Mouse (Mus musculus) bone marrow, adult 2 months (tissue): ENCODE data around the gene Hdac5. TPM values are rescaled to one million over a fixed set of nuclear protein-coding genes. Genes with fewer than 3 reads are reported as not detected.

Source experiments
- H3K27ac ChIP-seq: fragments of 200-500 bp; 2 replicates; pipeline ENCODE4 v1.5.1; 2012; ENCODE audit warnings: low read depth, mild to moderate bottlenecking, control low read depth, inconsistent platforms, low read length; ENCODE audit not compliant: control insufficient read depth, poor library complexity, insufficient read depth
- H3K4me1 ChIP-seq: fragments of 200-500 bp; 2 replicates; pipeline ENCODE4 v1.6.1; 2011; ENCODE audit warnings: low read length; ENCODE audit not compliant: control insufficient read depth, insufficient read depth
- H3K4me3 ChIP-seq: fragments of 200-500 bp; replicated peaks from 2 replicates; pipeline ENCODE3; 2011; ENCODE audit warnings: mild to moderate bottlenecking, low read depth, low read length, control low read depth; ENCODE audit not compliant: control insufficient read depth
- CTCF ChIP-seq: fragments of 200-500 bp; IDR thresholded peaks from 2 replicates; pipeline ENCODE4 v1.5.1; 2011; ENCODE audit warnings: low read length, control low read depth; ENCODE audit not compliant: control insufficient read depth, insufficient read depth
- POLR2A ChIP-seq: fragments of 200-500 bp; IDR thresholded peaks from 2 replicates; pipeline ENCODE4 v1.6.1; 2011; ENCODE audit warnings: low read depth, mild to moderate bottlenecking, control low read depth, low read length, borderline replicate concordance; ENCODE audit not compliant: control insufficient read depth
- WGBS: fragments of 180-500 bp; shearing (Covaris S2); methylation state at CpG from one replicate; pipeline ENCODE4 v1.1.7; 2018; 5-methylcytosine and 5-hydroxymethylcytosine counted together
- polyA plus RNA-seq: library from polyadenylated mRNA; stranded (reverse); fragments of >200 nt; gene quantifications from 2 replicates; pipeline ENCODE4 v1.2.4, GENCODE M21; 2011; ENCODE audit warnings: low replicate concordance; ENCODE audit not compliant: missing spikeins, insufficient read depth, insufficient read length

Gene Hdac5
- 45.9 and 89.1 TPM in 2 replicates for polyA plus RNA-seq

DNA sequence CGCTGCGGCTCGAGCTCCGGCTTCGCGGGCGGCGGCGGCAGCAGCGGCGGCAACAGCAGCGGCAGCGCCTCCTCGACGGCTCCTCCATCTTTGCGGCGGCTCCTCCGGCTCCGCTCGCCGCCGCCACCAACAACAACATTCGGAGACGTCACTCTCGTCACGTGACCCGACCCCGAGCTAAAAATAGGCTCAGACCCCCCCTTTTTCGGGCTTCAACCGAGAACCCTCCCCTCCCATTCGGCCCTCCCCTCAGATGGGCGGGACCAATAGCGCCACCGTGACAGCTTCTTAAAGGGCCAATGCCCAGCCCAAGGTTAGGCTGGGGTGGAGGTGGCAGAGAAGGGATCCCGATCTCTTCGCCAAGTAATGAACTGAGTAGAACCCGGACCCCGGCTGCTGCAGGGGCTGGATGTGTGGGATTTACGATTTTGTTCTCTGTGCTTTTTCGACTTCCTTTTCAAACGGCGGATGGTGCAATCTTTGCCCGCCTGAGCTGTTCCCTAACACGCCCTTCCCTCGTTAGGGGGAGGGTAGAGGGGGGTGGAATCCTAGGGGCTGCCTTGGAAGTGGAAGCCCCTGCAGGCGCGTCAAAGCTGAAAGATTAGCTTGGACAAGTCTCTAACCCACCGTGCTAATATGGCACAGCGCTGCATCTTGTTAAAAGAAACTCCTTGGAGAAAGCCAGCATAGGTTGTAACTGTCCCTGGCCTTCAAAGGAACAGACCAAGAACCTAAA is at the start of gene Hdac5:
TSS of gene Hdac5 (minus strand) at position 161 of the 736 bp plus-strand sequence.
- H3K4me3 ChIP-seq: peak within 1 kb of the TSS; percentile 84
- 0 out of 2 replicates have a peak, but pooled peaks have one; percentile 13 for TF ChIP-seq CTCF
- peak; percentile 79; the same call in 1 of the 2 replicates for TF ChIP-seq POLR2A
- no peaks in the 10 kb centered on the region; the same call in 1 of the 2 replicates for H3K4me1 ChIP-seq
- H3K27ac ChIP-seq: peak within 1 kb of the TSS; percentile 94
- WGBS: 1% methylated on average over 48 of the region's 49 CpGs

DNA sequence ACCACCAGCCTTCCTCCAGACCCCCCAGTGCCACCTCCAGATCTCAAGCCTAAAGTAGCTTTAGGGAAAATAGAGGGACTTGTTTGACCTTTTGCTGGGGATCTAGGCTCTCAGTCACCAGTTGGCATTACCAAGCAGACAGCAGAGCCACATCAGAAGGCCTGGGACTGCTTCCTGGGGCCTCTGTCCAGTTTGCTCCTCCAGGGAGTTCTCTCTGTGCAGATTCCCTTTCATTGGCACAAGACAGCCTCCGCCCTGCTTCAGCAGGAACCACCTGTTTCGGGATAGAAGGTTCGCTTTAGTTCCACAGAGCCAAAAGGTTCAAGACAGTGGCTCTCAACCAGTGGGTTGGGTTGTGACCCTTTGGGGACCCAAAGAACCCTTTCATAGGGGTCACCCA is 49.6 kb upstream of the Hdac5 start:
- TF ChIP-seq POLR2A (no peak), CTCF (no peak)

DNA sequence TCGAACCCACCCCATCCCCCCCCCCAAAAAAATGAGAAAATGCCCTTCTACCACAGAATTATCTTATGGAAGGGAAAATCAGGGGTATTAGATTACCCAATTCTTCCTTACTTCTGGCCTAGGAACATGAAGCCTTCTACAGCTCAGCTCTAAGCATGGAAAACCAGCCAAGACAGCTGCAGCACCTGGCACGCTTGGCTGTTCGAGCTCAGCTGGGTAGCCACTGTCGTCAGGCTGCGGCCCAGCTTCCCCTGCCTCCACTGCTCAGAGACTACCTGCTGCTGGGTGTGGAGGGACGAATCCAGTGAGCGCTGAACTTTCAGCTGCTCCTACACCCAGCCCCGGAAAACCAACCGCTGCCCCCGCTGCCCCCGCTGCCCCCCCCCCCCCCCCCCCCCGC is 47.8 kb upstream of the Hdac5 start:
- TF ChIP-seq POLR2A: no peak
- no peak for TF ChIP-seq CTCF
- Histone ChIP-seq H3K4me1 (0 out of 2 replicates have a peak, but pooled peaks cover 1% of the 10 kb centered on the region), H3K27ac (no peak overlapping the region), H3K4me3 (no peak overlapping the region)
- WGBS: 79% methylated on average over 11 of the region's 12 CpGs

More for the DNA sequence above, 49.6 kb upstream of the Hdac5 start:
- Histone ChIP-seq H3K27ac (no peak overlapping the region), H3K4me1 (0 out of 2 replicates have a peak, but pooled peaks cover 1% of the 10 kb centered on the region), H3K4me3 (no peak overlapping the region)
- WGBS: 81% methylated on average over 3 of the region's 3 CpGs

DNA sequence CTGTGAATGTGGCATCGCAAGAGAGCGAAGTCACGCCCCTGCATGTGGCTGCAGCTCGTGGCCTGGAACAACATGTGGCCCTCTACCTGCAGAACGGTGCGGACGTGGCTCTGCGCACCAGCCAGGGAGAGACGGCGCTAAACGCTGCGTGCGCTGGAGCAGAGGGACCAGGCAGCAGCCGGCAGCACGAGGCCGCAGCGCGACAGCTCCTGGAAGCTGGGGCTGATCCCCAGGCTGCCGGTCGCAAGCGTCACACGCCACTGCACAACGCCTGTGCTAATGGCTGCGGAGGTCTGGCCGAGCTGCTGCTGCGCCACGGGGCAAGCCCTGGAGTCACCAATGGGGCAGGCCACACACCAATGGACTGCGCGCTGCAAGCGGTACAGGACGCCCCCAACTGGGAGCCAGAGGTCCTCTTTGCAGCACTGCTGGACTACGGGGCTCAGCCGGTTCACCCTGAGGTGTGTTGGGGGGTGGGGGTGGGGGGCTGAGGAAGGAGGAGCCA is 46.5 kb upstream of the Hdac5 start:
- Histone ChIP-seq H3K27ac (no peak overlapping the region), H3K4me3 (no peak overlapping the region), H3K4me1 (0 out of 2 replicates have a peak, but pooled peaks cover 1% of the 10 kb centered on the region)
- WGBS: 3% methylated on average over 33 of the region's 33 CpGs
- TF ChIP-seq CTCF: no peak
- TF ChIP-seq POLR2A: no peak

DNA sequence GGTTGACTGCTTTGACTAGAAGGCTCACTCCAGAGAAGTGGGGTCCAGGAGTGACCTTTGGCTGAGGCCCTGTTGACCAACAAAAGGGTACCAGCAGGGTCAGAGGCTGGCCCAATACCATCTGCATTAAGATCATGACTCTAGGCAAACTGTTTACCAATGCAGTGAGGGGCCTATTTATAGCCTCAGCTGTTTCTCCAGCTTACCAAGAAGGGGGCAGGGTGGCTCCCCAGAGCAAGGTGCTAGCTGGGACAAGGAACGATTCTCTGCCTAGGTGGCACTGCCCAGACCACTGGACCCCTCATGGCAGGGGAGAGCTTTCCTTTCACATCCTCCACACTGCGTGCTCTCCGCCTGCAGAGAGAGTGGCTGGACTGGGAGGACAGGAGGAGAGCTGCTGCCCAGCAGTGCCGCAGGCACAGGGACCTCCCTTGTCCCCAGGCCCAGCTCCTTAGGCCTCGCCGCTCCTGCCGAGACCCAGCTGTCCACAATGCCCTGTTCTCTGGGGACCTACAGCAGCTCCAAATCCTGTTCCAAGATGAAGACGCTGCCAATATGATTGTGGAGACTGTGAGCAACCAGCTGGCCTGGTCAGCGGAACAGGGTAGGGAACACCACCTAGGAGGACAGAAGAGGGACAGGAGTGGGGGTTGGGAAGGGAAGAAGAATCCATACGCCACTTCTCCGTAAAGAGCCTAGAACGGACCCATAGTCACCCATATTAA is 38.7 kb upstream of the Hdac5 start, which contains the start of gene Asb16:
TSS of gene Asb16 (plus strand) at position 224 of the 725 bp plus-strand sequence.
- TF ChIP-seq CTCF (no peak), POLR2A (no peak)
- H3K27ac ChIP-seq: no peak within 1 kb of the TSS
- no peaks in the 10 kb centered on the region for H3K4me1 ChIP-seq
- no peak within 1 kb of the TSS for H3K4me3 ChIP-seq
- 86% methylated on average over 12 of the region's 12 CpGs for WGBS

DNA sequence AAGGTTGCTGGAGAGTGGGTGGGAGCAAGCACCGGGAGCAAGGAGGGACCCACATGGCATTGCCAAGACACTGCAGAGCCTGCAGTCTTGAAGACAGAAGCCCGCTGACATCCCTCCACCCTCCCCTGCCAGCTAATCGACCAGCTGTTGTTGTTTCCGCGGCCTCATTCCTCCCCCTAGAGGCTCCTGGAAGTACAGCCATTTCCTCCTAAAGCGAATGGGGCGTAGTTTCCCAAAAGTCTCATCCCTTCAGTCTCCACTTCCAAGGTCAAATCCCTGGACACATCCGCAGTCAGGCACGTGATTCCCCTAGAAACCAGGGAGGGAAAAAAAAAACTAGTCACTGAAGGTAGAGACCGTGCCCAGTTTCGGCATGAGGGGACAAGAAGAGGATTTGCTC is 37.5 kb upstream of the Hdac5 start:
- Histone ChIP-seq H3K4me3 (no peak overlapping the region), H3K4me1 (no peaks in the 10 kb centered on the region), H3K27ac (no peak overlapping the region)
- WGBS: 7% methylated on average over 11 of the region's 11 CpGs
- TF ChIP-seq CTCF (peak; percentile 62), POLR2A (no peak)

DNA sequence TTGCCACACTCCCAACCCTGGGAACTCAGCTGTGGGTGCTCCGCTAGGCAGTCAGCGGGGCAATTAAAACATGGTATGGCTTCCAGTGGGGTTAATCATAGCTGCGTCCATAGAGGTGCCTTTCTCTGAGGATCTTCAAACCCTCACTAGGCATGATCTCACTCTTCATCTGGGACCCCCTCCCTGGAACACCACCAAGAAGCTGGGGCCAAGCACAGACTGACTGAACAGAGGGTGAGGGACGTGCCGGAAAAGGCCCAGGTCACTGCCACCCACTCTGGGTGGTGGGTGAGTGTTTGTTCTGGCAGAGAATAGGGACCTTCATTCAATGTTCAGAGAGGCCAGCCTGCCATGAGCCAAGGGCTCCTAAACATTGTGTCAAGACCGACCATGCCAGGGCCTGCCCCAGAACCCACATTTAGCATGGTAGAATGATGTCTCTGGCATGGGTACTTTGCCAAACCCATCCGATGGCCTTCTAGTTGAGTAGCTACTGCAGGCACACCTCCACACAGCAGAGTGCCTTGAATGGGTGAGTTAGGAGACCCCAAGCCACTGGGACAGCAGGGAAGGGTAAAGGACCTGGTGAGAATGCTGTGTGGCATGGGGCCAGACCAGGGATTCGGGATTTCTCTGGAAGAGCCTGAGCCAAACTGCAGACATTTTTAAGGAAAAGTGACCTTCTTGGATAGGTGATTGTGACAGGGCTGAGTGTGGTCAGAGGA is 36.8 kb upstream of the Hdac5 start:
- Histone ChIP-seq H3K27ac (no peak overlapping the region), H3K4me3 (no peak overlapping the region), H3K4me1 (no peaks in the 10 kb centered on the region)
- TF ChIP-seq CTCF: no peak
- WGBS: 86% methylated on average over 8 of the region's 8 CpGs

DNA sequence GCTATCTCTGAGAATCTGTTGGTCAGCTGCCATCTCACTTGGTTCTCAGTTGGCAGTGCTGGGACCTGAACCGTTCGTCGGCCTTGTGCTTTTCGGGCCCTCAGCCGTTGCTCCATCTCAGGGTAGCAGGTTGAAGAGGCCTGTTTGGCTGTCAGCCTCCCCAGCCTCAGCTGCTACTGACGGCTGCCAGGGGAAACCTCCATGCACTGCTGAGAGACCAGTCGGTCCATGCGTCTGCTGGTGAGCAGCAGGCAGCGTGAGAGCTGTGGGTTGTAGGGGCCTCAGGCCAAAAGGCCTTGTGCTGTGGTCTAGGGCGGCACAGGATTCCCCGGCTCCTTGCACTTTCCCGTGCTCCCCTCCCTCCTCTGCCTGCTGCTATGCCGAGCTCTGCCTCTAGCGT is 35.9 kb upstream of the Hdac5 start:
- H3K4me1 ChIP-seq: no peaks in the 10 kb centered on the region
- H3K4me3 ChIP-seq: no peak overlapping the region
- TF ChIP-seq POLR2A: no peak
- no peak for TF ChIP-seq CTCF
- WGBS: 87% methylated on average over 14 of the region's 14 CpGs
- no peak overlapping the region for H3K27ac ChIP-seq
